In the genomic region with DNA sequence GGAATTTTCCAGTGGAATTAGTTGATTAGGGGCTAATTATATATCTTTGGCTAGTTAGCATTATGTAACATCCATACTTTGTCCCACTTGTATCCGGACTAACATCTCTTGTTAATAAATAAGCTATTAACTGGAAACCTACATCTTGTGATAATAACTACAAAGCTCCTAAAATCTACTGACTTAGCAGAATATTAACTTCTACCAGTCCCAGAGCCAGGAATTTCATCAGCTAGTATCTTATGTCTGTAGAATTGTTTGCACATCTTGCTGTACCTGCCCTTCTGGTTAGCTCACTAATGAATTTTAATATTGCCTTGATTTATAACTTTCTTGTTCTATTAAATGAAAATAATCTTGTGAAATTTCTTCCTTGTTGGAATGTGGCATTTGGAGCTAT, we compare ENCODE assay signal across 24 mouse cellular contexts. TPM values are rescaled to one million over a fixed set of nuclear protein-coding genes. Genes with fewer than 3 reads are reported as not detected.
"Had no signal": no experiment of that assay in that cellular context is flagged by ENCODE, and none has a peak within 500 bp of the region (broad histone marks: within the 10 kb centered on the region; RNA-seq: fewer than 3 reads in every experiment).

No protein-coding gene starts in this region.

- H3K9me3 ChIP-seq: neural tube, embryonic 15.5 days; stomach, embryonic 15.5 days had no signal

- DNase-seq: retina, postnatal 1 day; right cerebral cortex, adult 18-20 months; right cerebral cortex, postnatal 14 days; right cerebral cortex, postnatal 25 days; right cerebral cortex, postnatal 4 days; spleen, adult 18-20 months; thymus, adult 18-20 months; thymus, adult 2 months; thymus, postnatal 14 days; thymus, postnatal 25 days; thymus, postnatal 36 days; thymus, postnatal 4 days had no signal

- H3K4me3 ChIP-seq: neural tube, embryonic 15.5 days; stomach, embryonic 15.5 days had no signal

- H3K4me2 ChIP-seq: neural tube, embryonic 15.5 days; stomach, embryonic 15.5 days had no signal

- H3K27ac ChIP-seq: neural tube, embryonic 15.5 days; stomach, embryonic 15.5 days; stomach, postnatal 0 days had no signal

- H3K36me3 ChIP-seq: neural tube, embryonic 15.5 days; stomach, embryonic 15.5 days had no signal

- H3K9ac ChIP-seq: neural tube, embryonic 15.5 days; stomach, embryonic 15.5 days had no signal

- H3K27me3 ChIP-seq: neural tube, embryonic 15.5 days; stomach, embryonic 15.5 days had no signal

- H3K4me1 ChIP-seq: neural tube, embryonic 15.5 days; stomach, embryonic 15.5 days had no signal

RNA-seq across cellular contexts. Expression of a gene that starts 5.1 kb away (rescaled TPM):
- total RNA-seq: neutrophil, adult 5-6 weeks had no signal
- polyA plus RNA-seq: neural tube, embryonic 14.5 days; neural tube, embryonic 15.5 days; small intestine, adult 2 months; spleen, adult 2 months; stomach, embryonic 14.5 days; stomach, embryonic 15.5 days; stomach, embryonic 16.5 days; stomach, postnatal 0 days; testis, adult 2 months; thymus, adult 2 months; thymus, postnatal 0 days; urinary bladder, adult 2 months had no signal

RNA-seq across cellular contexts. Expression of a gene that starts 46.5 kb away (rescaled TPM):
- total RNA-seq: neutrophil, adult 5-6 weeks had no signal
- polyA plus RNA-seq: neural tube, embryonic 14.5 days; small intestine, adult 2 months; spleen, adult 2 months; stomach, embryonic 14.5 days; stomach, embryonic 15.5 days; stomach, embryonic 16.5 days; stomach, postnatal 0 days; thymus, postnatal 0 days; urinary bladder, adult 2 months had no signal
